Mouse (Mus musculus): ENCODE data around the gene Socs7.

DNA sequence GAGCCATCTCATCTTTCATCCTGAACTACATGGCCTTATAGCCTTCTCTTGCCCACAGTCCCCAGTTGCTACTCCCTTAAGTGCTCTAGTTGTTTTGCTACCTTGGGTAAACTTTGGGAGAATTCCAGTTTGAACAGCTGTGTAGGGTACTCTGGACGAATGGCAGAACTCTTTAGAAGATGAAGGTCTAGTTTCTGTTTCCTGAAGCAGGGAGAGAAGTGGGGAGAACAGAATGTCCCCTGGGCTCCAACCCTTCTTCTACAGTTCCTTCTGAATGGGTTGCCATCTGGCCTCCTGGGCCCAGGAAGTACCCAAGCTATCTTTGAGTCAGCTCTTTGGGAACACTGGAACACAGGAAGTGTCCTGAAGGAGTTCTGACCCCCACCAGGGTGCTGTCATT lies 28.5 kb upstream of the Socs7 start:
- TF ChIP-seq POLR2A (IDR thresholded peaks at IDR 0.05; ENCODE audit: low read depth, low read length), result no peak
- TF ChIP-seq CTCF (IDR thresholded peaks at IDR 0.05; ENCODE audit: borderline replicate concordance, insufficient read depth, low read length), result no peak
